Mouse (Mus musculus): ENCODE data around the gene Ghdc. TPM values are rescaled to one million over a fixed set of nuclear protein-coding genes. Genes with fewer than 3 reads are reported as not detected.

Ghdc gene
- polyA plus RNA-seq, 1 experiment from 2014 or later: 4.5 TPM

- Histone ChIP-seq H3K27me3 (ENCODE audit: control insufficient read depth, insufficient read depth, low read length) (peaks cover 8% of the 10 kb centered on the region; the same call in 1 of the 2 replicates), H3K4me3 (ENCODE audit: low read depth, low read length) (no peak overlapping the region), H3K36me3 (ENCODE audit: control insufficient read depth, insufficient read depth, low read length) (no peaks in the 10 kb centered on the region), H3K9me3 (ENCODE audit: control insufficient read depth, low read length) (no peaks in the 10 kb centered on the region), H3K4me1 (ENCODE audit: control insufficient read depth, insufficient read depth, low read length) (no peaks in the 10 kb centered on the region), H3K27ac (ENCODE audit: low read depth, low read length) (no peak overlapping the region), H3K9ac (replicated peaks; ENCODE audit: low read depth, low read length) (no peak overlapping the region), H3K4me2 (ENCODE audit: low read depth, low read length) (no peak overlapping the region)
- ATAC-seq (ENCODE audit: low read depth): no peak
- 89% methylated on average over 12 of the region's 12 CpGs for WGBS
These were observed 13.2 kb downstream of the Ghdc start for GRCm38 (mm10) chr11:100757566-100757965.

- H3K4me2 ChIP-seq (ENCODE audit: low read depth, low read length): no peak overlapping the region
- H3K27me3 ChIP-seq (ENCODE audit: control insufficient read depth, insufficient read depth, low read length): peaks cover 8% of the 10 kb centered on the region; the same call in 1 of the 2 replicates
- no peak overlapping the region for H3K9ac ChIP-seq (replicated peaks; ENCODE audit: low read depth, low read length)
- H3K4me1 ChIP-seq (ENCODE audit: control insufficient read depth, insufficient read depth, low read length): no peaks in the 10 kb centered on the region
- no peak overlapping the region for H3K4me3 ChIP-seq (ENCODE audit: low read depth, low read length)
- no peak overlapping the region for H3K27ac ChIP-seq (ENCODE audit: low read depth, low read length)
- no peak for ATAC-seq (ENCODE audit: low read depth)
- H3K9me3 ChIP-seq (ENCODE audit: control insufficient read depth, low read length): no peaks in the 10 kb centered on the region
- no peaks in the 10 kb centered on the region for H3K36me3 ChIP-seq (ENCODE audit: control insufficient read depth, insufficient read depth, low read length)
- 78% methylated on average over 6 of the region's 6 CpGs for whole genome bisulfite sequencing
These were observed 14.3 kb downstream of the Ghdc start for GRCm38 (mm10) chr11:100756476-100756875.

- Histone ChIP-seq H3K36me3 (ENCODE audit: control insufficient read depth, insufficient read depth, low read length) (0 out of 2 replicates have a peak, but pooled peaks cover 3% of the 10 kb centered on the region), H3K27ac (ENCODE audit: low read depth, low read length) (no peak overlapping the region), H3K4me2 (ENCODE audit: low read depth, low read length) (no peak overlapping the region), H3K9ac (replicated peaks; ENCODE audit: low read depth, low read length) (no peak overlapping the region), H3K9me3 (ENCODE audit: control insufficient read depth, low read length) (no peaks in the 10 kb centered on the region), H3K4me3 (ENCODE audit: low read depth, low read length) (no peak overlapping the region), H3K27me3 (ENCODE audit: control insufficient read depth, insufficient read depth, low read length) (peaks cover 8% of the 10 kb centered on the region; the same call in 1 of the 2 replicates), H3K4me1 (ENCODE audit: control insufficient read depth, insufficient read depth, low read length) (no peaks in the 10 kb centered on the region)
- 91% methylated on average over 3 of the region's 3 CpGs for WGBS
- no peak for ATAC-seq (ENCODE audit: low read depth)
These were observed 16.1 kb downstream of the Ghdc start for GRCm38 (mm10) chr11:100754693-100755057.

- Histone ChIP-seq H3K36me3 (ENCODE audit: control insufficient read depth, insufficient read depth, low read length) (0 out of 2 replicates have a peak, but pooled peaks cover 3% of the 10 kb centered on the region), H3K9ac (replicated peaks; ENCODE audit: low read depth, low read length) (no peak overlapping the region), H3K4me2 (ENCODE audit: low read depth, low read length) (no peak overlapping the region), H3K4me1 (ENCODE audit: control insufficient read depth, insufficient read depth, low read length) (no peaks in the 10 kb centered on the region), H3K27ac (ENCODE audit: low read depth, low read length) (no peak overlapping the region), H3K9me3 (ENCODE audit: control insufficient read depth, low read length) (no peaks in the 10 kb centered on the region), H3K27me3 (ENCODE audit: control insufficient read depth, insufficient read depth, low read length) (peaks cover 3% of the 10 kb centered on the region; the same call in 1 of the 2 replicates), H3K4me3 (ENCODE audit: low read depth, low read length) (no peak overlapping the region)
- WGBS: 85% methylated on average over 11 of the region's 12 CpGs
- ATAC-seq (ENCODE audit: low read depth): no peak
These were observed 16.6 kb downstream of the Ghdc start for GRCm38 (mm10) chr11:100754021-100754692.

GRCm38 (mm10) chr11:100752294-100752693 lies 18.5 kb downstream of the Ghdc start:
- H3K36me3 ChIP-seq (ENCODE audit: control insufficient read depth, insufficient read depth, low read length): 0 out of 2 replicates have a peak, but pooled peaks cover 3% of the 10 kb centered on the region
- H3K4me3 ChIP-seq (ENCODE audit: low read depth, low read length): no peak overlapping the region
- WGBS: 17% methylated on average over 10 of the region's 10 CpGs
- no peak overlapping the region for H3K27ac ChIP-seq (ENCODE audit: low read depth, low read length)
- H3K9ac ChIP-seq (replicated peaks; ENCODE audit: low read depth, low read length): no peak overlapping the region
- H3K4me2 ChIP-seq (ENCODE audit: low read depth, low read length): no peak overlapping the region
- ATAC-seq (ENCODE audit: low read depth): no peak
- H3K4me1 ChIP-seq (ENCODE audit: control insufficient read depth, insufficient read depth, low read length): no peaks in the 10 kb centered on the region
- no peaks in the 10 kb centered on the region for H3K27me3 ChIP-seq (ENCODE audit: control insufficient read depth, insufficient read depth, low read length)
- no peaks in the 10 kb centered on the region for H3K9me3 ChIP-seq (ENCODE audit: control insufficient read depth, low read length)

- Histone ChIP-seq H3K27ac (ENCODE audit: low read depth, low read length) (no peak overlapping the region), H3K9me3 (ENCODE audit: control insufficient read depth, low read length) (no peaks in the 10 kb centered on the region), H3K4me3 (ENCODE audit: low read depth, low read length) (no peak overlapping the region), H3K4me1 (ENCODE audit: control insufficient read depth, insufficient read depth, low read length) (no peaks in the 10 kb centered on the region), H3K9ac (replicated peaks; ENCODE audit: low read depth, low read length) (no peak overlapping the region), H3K4me2 (ENCODE audit: low read depth, low read length) (no peak overlapping the region), H3K36me3 (ENCODE audit: control insufficient read depth, insufficient read depth, low read length) (0 out of 2 replicates have a peak, but pooled peaks cover 3% of the 10 kb centered on the region), H3K27me3 (ENCODE audit: control insufficient read depth, insufficient read depth, low read length) (no peaks in the 10 kb centered on the region)
- ATAC-seq (ENCODE audit: low read depth): no peak
- WGBS: 89% methylated on average over 16 of the region's 16 CpGs
These were observed 20.6 kb downstream of the Ghdc start for GRCm38 (mm10) chr11:100750127-100750526.

- Histone ChIP-seq H3K9me3 (ENCODE audit: control insufficient read depth, low read length) (no peaks in the 10 kb centered on the region), H3K4me2 (ENCODE audit: low read depth, low read length) (no peak overlapping the region), H3K27ac (ENCODE audit: low read depth, low read length) (no peak overlapping the region), H3K4me1 (ENCODE audit: control insufficient read depth, insufficient read depth, low read length) (no peaks in the 10 kb centered on the region), H3K9ac (replicated peaks; ENCODE audit: low read depth, low read length) (no peak overlapping the region), H3K4me3 (ENCODE audit: low read depth, low read length) (no peak overlapping the region), H3K36me3 (ENCODE audit: control insufficient read depth, insufficient read depth, low read length) (0 out of 2 replicates have a peak, but pooled peaks cover 3% of the 10 kb centered on the region), H3K27me3 (ENCODE audit: control insufficient read depth, insufficient read depth, low read length) (no peaks in the 10 kb centered on the region)
- WGBS: 53% methylated on average over 25 of the region's 25 CpGs
- ATAC-seq (ENCODE audit: low read depth): no peak
These were observed 21.3 kb downstream of the Ghdc start for GRCm38 (mm10) chr11:100749469-100749868.

- Histone ChIP-seq H3K27me3 (ENCODE audit: control insufficient read depth, insufficient read depth, low read length) (no peaks in the 10 kb centered on the region), H3K4me3 (ENCODE audit: low read depth, low read length) (no peak overlapping the region), H3K36me3 (ENCODE audit: control insufficient read depth, insufficient read depth, low read length) (0 out of 2 replicates have a peak, but pooled peaks cover 3% of the 10 kb centered on the region), H3K9me3 (ENCODE audit: control insufficient read depth, low read length) (no peaks in the 10 kb centered on the region), H3K4me1 (ENCODE audit: control insufficient read depth, insufficient read depth, low read length) (no peaks in the 10 kb centered on the region), H3K27ac (ENCODE audit: low read depth, low read length) (no peak overlapping the region), H3K9ac (replicated peaks; ENCODE audit: low read depth, low read length) (no peak overlapping the region), H3K4me2 (ENCODE audit: low read depth, low read length) (no peak overlapping the region)
- 83% methylated on average over 4 of the region's 4 CpGs for WGBS
- ATAC-seq (ENCODE audit: low read depth): no peak
These were observed 22.1 kb downstream of the Ghdc start for GRCm38 (mm10) chr11:100748620-100749019.

- no peak overlapping the region for H3K9ac ChIP-seq (replicated peaks; ENCODE audit: low read depth, low read length)
These were observed 23.6 kb downstream of the Ghdc start for GRCm38 (mm10) chr11:100747114-100747513.

More at GRCm38 (mm10) chr11:100747114-100747513, 23.6 kb downstream of the Ghdc start:
- H3K9me3 ChIP-seq (ENCODE audit: control insufficient read depth, low read length): no peaks in the 10 kb centered on the region
- no peaks in the 10 kb centered on the region for H3K27me3 ChIP-seq (ENCODE audit: control insufficient read depth, insufficient read depth, low read length)
- H3K4me3 ChIP-seq (ENCODE audit: low read depth, low read length): no peak overlapping the region
- no peak for ATAC-seq (ENCODE audit: low read depth)
- H3K36me3 ChIP-seq (ENCODE audit: control insufficient read depth, insufficient read depth, low read length): 0 out of 2 replicates have a peak, but pooled peaks cover 3% of the 10 kb centered on the region
- no peaks in the 10 kb centered on the region for H3K4me1 ChIP-seq (ENCODE audit: control insufficient read depth, insufficient read depth, low read length)
- no peak overlapping the region for H3K4me2 ChIP-seq (ENCODE audit: low read depth, low read length)
- H3K27ac ChIP-seq (ENCODE audit: low read depth, low read length): no peak overlapping the region
- 68% methylated on average over 5 of the region's 5 CpGs for WGBS

Data from neural tube, embryonic 14.5 days (tissue).